Mouse (Mus musculus): ENCODE data around the gene Serpinf2.

DNA sequence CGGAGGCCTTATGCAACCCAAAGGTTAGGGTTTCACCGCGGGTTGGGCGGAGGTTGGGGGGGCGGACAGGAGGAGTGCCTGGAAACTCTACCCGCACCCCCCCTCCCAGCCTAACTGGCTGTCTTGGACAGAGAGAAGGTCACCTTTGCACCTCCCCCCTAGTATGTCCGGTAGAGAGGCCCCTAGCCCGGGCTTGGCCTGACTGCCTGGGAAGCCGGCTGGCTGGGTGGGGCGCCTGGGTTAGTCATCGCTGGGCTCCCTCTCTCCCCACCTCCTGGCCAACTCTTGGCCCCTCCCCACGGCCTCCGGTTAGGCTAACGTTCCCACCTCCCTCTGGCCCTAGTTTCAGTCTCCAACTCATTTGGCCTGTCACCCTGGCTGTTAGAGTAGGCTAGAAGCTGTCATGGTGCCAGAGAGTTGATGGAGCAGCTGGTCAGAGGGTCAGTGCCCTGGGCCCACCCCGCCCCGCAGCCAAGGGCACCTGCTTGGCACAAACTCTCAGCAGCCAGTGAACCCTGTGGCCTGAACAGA, 22.9 kb upstream of the Serpinf2 start:
- no peak for TF ChIP-seq CTCF (IDR thresholded peaks at IDR 0.05; ENCODE audit: insufficient read depth, low read length)
- TF ChIP-seq POLR2A (IDR thresholded peaks at IDR 0.05; ENCODE audit: borderline replicate concordance, extremely low read depth, low read depth, low read length) = peak; percentile 35; the same call in 1 of the 2 replicates
